Mouse (Mus musculus) kidney, postnatal 25 days (tissue): ENCODE results near the gene Afap1l2.

ENCODE experiments used
- DNase-seq, 2 experiments: peaks; one replicate each; pipeline ENCODE4 v3.0.0; 2021; ENCODE audit warnings: mixed read lengths in 2 of 2

Afap1l2 gene

GRCm38 (mm10) chr19:57006841-57007240 lies 1.2 kb downstream of the Afap1l2 start:
- DNase-seq: no peak

GRCm38 (mm10) chr19:57005062-57005461 lies 3.0 kb downstream of the Afap1l2 start:
- peak; percentile 49 to 60 for DNase-seq

GRCm38 (mm10) chr19:57003460-57003810 lies 4.6 kb downstream of the Afap1l2 start:
- DNase-seq: peak; percentile 73 to 83

GRCm38 (mm10) chr19:57002741-57003459 lies 5.1 kb downstream of the Afap1l2 start:
- DNase-seq: peak in 1 of 2 experiments; percentile 48

- DNase-seq: no peak
These were observed 6.1 kb downstream of the Afap1l2 start for GRCm38 (mm10) chr19:57001926-57002325.

GRCm38 (mm10) chr19:57000592-57000991 lies 7.4 kb downstream of the Afap1l2 start:
- no peak for DNase-seq

- DNase-seq: no peak
These were observed 8.2 kb downstream of the Afap1l2 start for GRCm38 (mm10) chr19:56999781-57000180.

GRCm38 (mm10) chr19:56998910-56999309 lies 9.1 kb downstream of the Afap1l2 start:
- DNase-seq: peak in 1 of 2 experiments; percentile 46

GRCm38 (mm10) chr19:56998331-56998730 lies 9.7 kb downstream of the Afap1l2 start:
- peak; percentile 70 to 84 for DNase-seq

GRCm38 (mm10) chr19:56997164-56997599 lies 10.8 kb downstream of the Afap1l2 start:
- peak; percentile 76 to 86 for DNase-seq

- DNase-seq: peak; percentile 54 to 80
These were observed 12.6 kb downstream of the Afap1l2 start for GRCm38 (mm10) chr19:56995441-56995840.

GRCm38 (mm10) chr19:56994653-56995052 lies 13.4 kb downstream of the Afap1l2 start:
- peak; percentile 78 to 86 for DNase-seq

GRCm38 (mm10) chr19:56993763-56994162 lies 14.3 kb downstream of the Afap1l2 start:
- DNase-seq: peak; percentile 65 to 69

- DNase-seq: no peak
These were observed 15.0 kb downstream of the Afap1l2 start for GRCm38 (mm10) chr19:56992978-56993545.

- DNase-seq: peak; percentile 72 to 79
These were observed 17.5 kb downstream of the Afap1l2 start for GRCm38 (mm10) chr19:56990367-56991111.

GRCm38 (mm10) chr19:56989171-56989570 lies 18.9 kb downstream of the Afap1l2 start:
- peak in 1 of 2 experiments; percentile 44 for DNase-seq

GRCm38 (mm10) chr19:56984229-56984628 lies 23.8 kb downstream of the Afap1l2 start:
- peak in 1 of 2 experiments; percentile 42 for DNase-seq

GRCm38 (mm10) chr19:56983757-56984156 lies 24.3 kb downstream of the Afap1l2 start:
- peak in 1 of 2 experiments; percentile 44 for DNase-seq

- no peak for DNase-seq
These were observed 26.3 kb downstream of the Afap1l2 start for GRCm38 (mm10) chr19:56981760-56982159.

GRCm38 (mm10) chr19:56980803-56981202 lies 27.2 kb downstream of the Afap1l2 start:
- DNase-seq: peak; percentile 67 to 88

GRCm38 (mm10) chr19:56976962-56977948 lies 30.8 kb downstream of the Afap1l2 start:
- peak; percentile 76 to 89 for DNase-seq

GRCm38 (mm10) chr19:56976515-56976914 lies 31.5 kb downstream of the Afap1l2 start:
- DNase-seq: no peak
